19 mouse cellular contexts compared by ENCODE assay signal in genomic region chr10:42177771-42178674, GRCm38 (mm10).
DNase-seq lines count a peak whose midpoint lies in the region; ATAC-seq and TF ChIP-seq lines count a peak whose summit lies in the region.
"Had no signal": no experiment of that assay in that cellular context is flagged by ENCODE, and none has a peak within 500 bp of the region (broad histone marks: within the 10 kb centered on the region; RNA-seq: fewer than 3 reads in every experiment).

No protein-coding gene starts in this region.

- no peak overlapping the region for H3K4me3 ChIP-seq in liver, adult 2 months (ENCODE audit: insufficient read depth, low read depth, low read length)
- H3K4me3 ChIP-seq in liver, embryonic 11.5 days (ENCODE audit: low read depth, low read length) = no peak overlapping the region
- H3K4me3 ChIP-seq in lung, embryonic 14.5 days (ENCODE audit: low read depth, low read length) = no peak overlapping the region
- H3K4me3 ChIP-seq in stomach, postnatal 0 days (ENCODE audit: low read depth, low read length) = no peak overlapping the region
- H3K4me3 ChIP-seq: erythroblast, embryonic 14.5 days; kidney, embryonic 15.5 days; liver, embryonic 15.5 days; myocyte had no signal

- H3K27me3 ChIP-seq in liver, adult 2 months (ENCODE audit: control insufficient read depth, insufficient read depth, low read length) = no peaks in the 10 kb centered on the region
- H3K27me3 ChIP-seq in liver, embryonic 11.5 days (replicated peaks; ENCODE audit: control insufficient read depth, insufficient read depth, low read length) = no peaks in the 10 kb centered on the region
- no peaks in the 10 kb centered on the region for H3K27me3 ChIP-seq in lung, embryonic 14.5 days (ENCODE audit: insufficient read depth, low read length)
- no peaks in the 10 kb centered on the region for H3K27me3 ChIP-seq in stomach, postnatal 0 days (ENCODE audit: control insufficient read depth, insufficient read depth, low read length)
- H3K27me3 ChIP-seq: kidney, embryonic 15.5 days; liver, embryonic 15.5 days had no signal

- intact Hi-C loops in left cerebral cortex, postnatal 25 days (cut with DNase I) = no loop called here

- H3K4me1 ChIP-seq in liver, adult 2 months (ENCODE audit: control insufficient read depth, insufficient read depth, low read length) = no peaks in the 10 kb centered on the region
- H3K4me1 ChIP-seq in liver, embryonic 11.5 days (replicated peaks; ENCODE audit: control insufficient read depth, insufficient read depth, low read length) = no peaks in the 10 kb centered on the region
- H3K4me1 ChIP-seq in lung, embryonic 14.5 days (ENCODE audit: insufficient read depth) = no peaks in the 10 kb centered on the region
- H3K4me1 ChIP-seq in stomach, postnatal 0 days (replicated peaks; ENCODE audit: control insufficient read depth, insufficient read depth) = no peaks in the 10 kb centered on the region
- H3K4me1 ChIP-seq: liver, embryonic 15.5 days had no signal

- H3K4me2 ChIP-seq in liver, embryonic 11.5 days = no peak overlapping the region
- H3K4me2 ChIP-seq in lung, embryonic 14.5 days = no peak overlapping the region
- H3K4me2 ChIP-seq in stomach, postnatal 0 days (replicated peaks; ENCODE audit: low read depth) = no peak overlapping the region
- H3K4me2 ChIP-seq: kidney, embryonic 15.5 days; liver, embryonic 15.5 days; midbrain, embryonic 11.5 days had no signal

- no peak for ATAC-seq in liver, embryonic 11.5 days (replicated peaks; ENCODE audit: low FRiP score)
- ATAC-seq in lung, embryonic 14.5 days (ENCODE audit: insufficient read depth) = no peak
- ATAC-seq in stomach, postnatal 0 days (ENCODE audit: low FRiP score, low TSS enrichment) = peak; percentile 54
- ATAC-seq: hindbrain, embryonic 16.5 days had no signal

- H3K79me2 ChIP-seq in liver, adult 2 months (ENCODE audit: control insufficient read depth, insufficient read depth, low read length) = no peaks in the 10 kb centered on the region

- TF ChIP-seq EP300 in stomach, postnatal 0 days (optimal IDR thresholded peaks at IDR 0.05) = no peak

- H3K9ac ChIP-seq in liver, adult 2 months (ENCODE audit: low read depth, low read length) = no peak overlapping the region
- H3K9ac ChIP-seq in liver, embryonic 11.5 days (ENCODE audit: low read depth, low read length) = no peak overlapping the region
- no peak overlapping the region for H3K9ac ChIP-seq in lung, embryonic 14.5 days
- no peak overlapping the region for H3K9ac ChIP-seq in stomach, postnatal 0 days (ENCODE audit: low read length)
- H3K9ac ChIP-seq: kidney, embryonic 15.5 days; liver, embryonic 15.5 days had no signal

- WGBS in liver, adult 2 months = 90% methylated on average over 16 of the region's 16 CpGs
- 80% methylated on average over 16 of the region's 16 CpGs for WGBS in liver, embryonic 11.5 days
- 61% methylated on average over 16 of the region's 16 CpGs for WGBS in lung, embryonic 14.5 days
- 71% methylated on average over 16 of the region's 16 CpGs for WGBS in stomach, postnatal 0 days

- TF ChIP-seq CTCF in liver, adult 2 months (IDR thresholded peaks at IDR 0.05; ENCODE audit: low read depth, low read length) = no peak
- TF ChIP-seq CTCF in lung, embryonic 14.5 days (IDR thresholded peaks at IDR 0.05; ENCODE audit: low read depth) = no peak
- TF ChIP-seq CTCF in stomach, postnatal 0 days (IDR thresholded peaks at IDR 0.05; ENCODE audit: low read depth) = no peak

- peak; percentile 30 for DNase-seq in adrenal gland, postnatal 10 days
- DNase-seq in adrenal gland, postnatal 4 days (ENCODE audit: low spot score in 2 of 2) = no peak
- DNase-seq in liver, adult 2 months (ENCODE audit: extremely low read depth, low read depth, low spot score) = peak; percentile 47
- no peak for DNase-seq in liver, embryonic 11.5 days (ENCODE audit: low spot score)
- DNase-seq in lung, embryonic 14.5 days = peak; percentile 34
- peak; percentile 37 for DNase-seq in stomach, postnatal 0 days (ENCODE audit: low spot score)
- DNase-seq in left cerebral cortex, postnatal 25 days (ENCODE audit: low spot score in 2 of 2) = no peak
- DNase-seq in retina, postnatal 1 day = no peak
- DNase-seq: cerebellum, adult 8-10 months; heart, postnatal 10 days; right cerebral cortex, postnatal 25 days; thymus, postnatal 14 days had no signal

- peaks cover 6% of the 10 kb centered on the region; the same call in 1 of the 2 replicates for H3K36me3 ChIP-seq in liver, adult 2 months (ENCODE audit: control insufficient read depth, insufficient read depth, low read length)
- H3K36me3 ChIP-seq in liver, embryonic 11.5 days (ENCODE audit: control insufficient read depth, insufficient read depth, low read length) = no peaks in the 10 kb centered on the region; the same call in 1 of the 2 replicates
- peaks cover under 1% of the 10 kb centered on the region; the same call in 1 of the 2 replicates for H3K36me3 ChIP-seq in lung, embryonic 14.5 days (ENCODE audit: insufficient read depth)
- no peaks in the 10 kb centered on the region; the same call in none of the 2 replicates for H3K36me3 ChIP-seq in stomach, postnatal 0 days (ENCODE audit: control insufficient read depth, insufficient read depth, low read length)

- TF ChIP-seq POLR2A in liver, adult 2 months (IDR thresholded peaks at IDR 0.05; ENCODE audit: extremely low read depth, insufficient read depth, low read length) = no peak

- H3K9me3 ChIP-seq in liver, embryonic 11.5 days (ENCODE audit: control insufficient read depth, low read length) = no peaks in the 10 kb centered on the region
- H3K9me3 ChIP-seq in lung, embryonic 14.5 days (ENCODE audit: low read depth, low read length) = no peaks in the 10 kb centered on the region
- H3K9me3 ChIP-seq in stomach, postnatal 0 days (ENCODE audit: control insufficient read depth, low read length) = no peaks in the 10 kb centered on the region
- H3K9me3 ChIP-seq: G1E; kidney, embryonic 15.5 days; liver, embryonic 15.5 days had no signal

- H3K27ac ChIP-seq in liver, adult 2 months (replicated peaks; ENCODE audit: insufficient read depth, low read depth, low read length) = no peak overlapping the region
- no peak overlapping the region for H3K27ac ChIP-seq in liver, embryonic 11.5 days (ENCODE audit: low read depth, low read length)
- no peak overlapping the region for H3K27ac ChIP-seq in lung, embryonic 14.5 days (ENCODE audit: low read depth)
- H3K27ac ChIP-seq in stomach, postnatal 0 days (replicated peaks) = peak overlapping the region; percentile 24; the same call in 1 of the 2 replicates
- H3K27ac ChIP-seq: kidney, embryonic 15.5 days; liver, embryonic 15.5 days had no signal

Comparison
In these comparisons a context has a peak if more than half of its experiments do, and no peak if none do; other contexts are left out.
1. DNase-seq: peak in adrenal gland, postnatal 10 days (single experiment), liver, adult 2 months (single experiment), lung, embryonic 14.5 days (single experiment) and stomach, postnatal 0 days (single experiment); none in adrenal gland, postnatal 4 days (0 of 2), liver, embryonic 11.5 days (single experiment), left cerebral cortex, postnatal 25 days (0 of 2) and retina, postnatal 1 day (single experiment).